Mouse (Mus musculus) heart, postnatal 36 days (tissue): Measurements from ENCODE around the gene Rfc2. TPM values are rescaled to one million over a fixed set of nuclear protein-coding genes. Genes with fewer than 3 reads are reported as not detected.

Experiments
- DNase-seq, 2 experiments: peaks; one replicate each; pipeline ENCODE4 v3.0.0; 2021 to 2022
- intact Hi-C: fragments of 180-260 bp; cut with DNase I; formaldehyde crosslinking; loops from one replicate; pipeline ENCODE4 v1.15.1; 2025
- total RNA-seq, 2 experiments: library from RNA; stranded (reverse); gene quantifications; 2 replicates each; pipeline ENCODE4 v1.2.3; 2021

Gene Rfc2
- total RNA-seq, 2 experiments from 2014 or later: 23.4 to 23.9 TPM

DNA sequence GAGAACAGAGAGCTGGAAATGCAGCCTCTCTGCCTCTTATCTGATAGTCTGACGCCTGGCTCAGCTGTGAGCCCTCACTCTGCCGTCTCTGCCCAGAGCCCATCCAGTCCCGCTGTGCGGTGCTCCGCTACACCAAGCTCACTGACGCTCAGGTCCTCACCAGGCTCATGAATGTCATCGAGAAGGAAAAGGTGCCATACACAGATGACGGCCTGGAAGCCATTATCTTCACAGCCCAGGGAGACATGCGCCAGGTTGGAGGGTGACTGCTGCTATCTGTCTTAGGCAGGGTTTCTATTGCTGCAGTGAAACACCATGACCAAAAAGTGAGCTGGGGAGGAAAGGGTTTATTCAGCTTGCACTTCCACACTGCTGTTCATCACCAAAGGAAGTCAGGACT is 11.9 kb downstream of the Rfc2 start:
- intact Hi-C loops: no loop called here
- no peak for DNase-seq

DNA sequence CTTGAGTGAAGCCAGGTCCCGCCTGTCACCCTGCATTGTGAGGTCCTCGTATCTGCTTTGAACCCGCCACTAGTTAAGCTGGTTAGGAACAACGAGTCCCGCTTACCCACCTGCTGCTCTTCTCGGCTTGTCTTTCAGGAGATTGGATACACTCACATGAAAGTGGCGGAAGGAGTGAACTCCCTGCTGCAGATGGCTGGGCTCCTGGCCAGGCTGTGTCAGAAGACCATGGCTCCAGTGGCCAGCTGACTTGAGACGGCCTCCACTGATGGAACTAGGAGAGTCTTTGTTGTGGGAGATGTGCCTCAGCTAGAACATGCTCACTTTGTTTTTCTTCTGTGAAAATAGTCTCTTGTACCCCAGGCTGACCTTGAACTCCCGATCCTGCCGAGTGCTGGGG is 16.5 kb downstream of the Rfc2 start:
- intact Hi-C loops: no loop called here
- peak in 1 of 2 experiments; percentile 29 for DNase-seq

DNA sequence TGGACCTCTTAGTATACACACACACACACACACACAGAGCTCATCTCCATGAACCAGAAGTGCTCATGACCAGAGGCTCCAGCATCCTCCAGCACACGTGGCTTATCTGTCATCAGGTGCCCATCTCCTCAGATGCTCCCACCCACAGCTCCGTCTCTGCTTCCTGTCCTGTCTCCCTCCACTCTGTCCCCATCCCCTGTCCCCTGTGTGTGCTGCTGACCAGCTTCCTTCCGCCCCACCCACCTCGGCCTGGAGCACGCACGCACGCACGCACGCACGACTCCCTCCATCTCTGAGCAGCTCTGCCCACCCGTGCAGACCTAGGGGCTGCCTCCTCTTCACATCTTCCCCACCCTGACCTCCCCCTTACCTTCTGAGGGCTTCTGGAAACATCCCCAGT is 23.2 kb downstream of the Rfc2 start:
- no peak for DNase-seq
- intact Hi-C loops: no loop called here

DNA sequence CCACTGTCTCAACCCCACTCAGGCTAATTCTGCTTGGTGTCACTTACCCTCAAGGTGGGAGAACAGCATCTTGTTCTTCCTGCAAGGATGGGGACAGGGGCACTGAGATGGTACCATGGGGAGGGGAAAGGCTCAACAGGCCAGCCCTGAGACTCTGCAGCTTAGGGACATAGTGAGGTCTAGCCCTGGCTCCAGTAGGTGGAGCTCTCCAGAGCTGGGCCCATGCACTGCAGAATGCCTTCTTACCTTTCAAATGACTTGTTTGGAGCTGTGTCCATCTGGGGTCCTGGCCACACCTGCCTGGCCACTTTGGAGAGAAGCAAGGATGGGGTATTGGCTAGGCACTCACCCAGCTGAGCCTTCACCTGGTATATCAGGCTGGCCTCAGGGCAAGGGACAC is 25.1 kb downstream of the Rfc2 start:
- intact Hi-C loops: no loop called here

DNA sequence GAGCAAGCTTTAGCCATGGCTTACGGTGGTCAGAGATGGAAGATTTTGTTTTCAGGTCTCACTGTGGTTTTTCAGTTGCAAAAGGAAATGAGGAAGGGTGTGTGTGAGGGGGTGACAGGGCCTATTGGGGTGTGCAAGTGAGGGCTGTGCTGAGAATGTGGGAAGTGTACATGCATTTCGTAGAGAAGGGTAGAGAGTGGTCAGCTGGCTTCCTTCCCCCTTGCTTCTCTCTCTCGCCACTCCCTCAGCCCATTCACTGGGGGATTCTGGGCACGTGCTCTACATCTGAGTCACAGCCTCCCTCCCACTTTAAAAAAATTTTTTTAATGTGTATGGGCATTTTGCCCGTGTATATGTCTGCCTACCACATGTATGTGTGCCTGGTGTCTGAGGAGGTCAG is 26.0 kb downstream of the Rfc2 start:
- intact Hi-C loops: no loop called here
- no peak for DNase-seq

More for the DNA sequence above, 25.1 kb downstream of the Rfc2 start:
- no peak for DNase-seq

DNA sequence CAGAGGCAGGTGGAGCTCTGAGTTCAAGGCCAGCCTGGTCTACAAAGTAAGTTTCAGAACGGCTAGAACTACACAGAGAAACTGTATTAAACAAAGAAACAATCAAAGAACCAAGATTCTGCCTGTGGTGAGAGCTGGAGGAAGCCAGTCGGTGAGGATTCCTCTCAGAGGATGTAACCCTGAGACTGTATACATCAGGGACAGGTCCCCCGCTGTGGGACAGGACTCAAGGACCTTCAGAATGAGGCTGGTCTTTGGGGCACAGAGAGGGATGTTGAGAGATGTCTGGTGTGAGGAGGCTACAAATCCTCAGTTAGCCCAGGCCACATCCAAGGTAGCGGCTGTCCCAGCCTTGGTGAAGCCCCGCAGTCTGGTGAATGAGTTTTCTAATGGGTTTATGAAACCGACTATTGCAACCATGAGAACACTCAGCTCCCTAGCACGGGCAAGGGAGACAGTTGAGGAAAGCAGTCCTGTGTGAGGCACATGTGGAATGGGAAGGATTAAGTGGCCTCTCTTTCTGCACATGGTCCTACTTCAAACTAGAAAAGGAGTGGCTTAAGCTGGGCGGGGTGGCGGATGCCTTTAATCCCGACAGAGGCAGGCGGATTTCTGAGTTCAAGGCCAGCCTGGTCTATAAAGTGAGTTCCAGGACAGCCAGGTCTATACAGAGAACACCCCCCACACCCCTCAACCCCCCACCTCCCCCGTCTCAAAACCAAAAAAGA is 28.9 kb downstream of the Rfc2 start:
- DNase-seq: no peak
- intact Hi-C loops: no loop called here

DNA sequence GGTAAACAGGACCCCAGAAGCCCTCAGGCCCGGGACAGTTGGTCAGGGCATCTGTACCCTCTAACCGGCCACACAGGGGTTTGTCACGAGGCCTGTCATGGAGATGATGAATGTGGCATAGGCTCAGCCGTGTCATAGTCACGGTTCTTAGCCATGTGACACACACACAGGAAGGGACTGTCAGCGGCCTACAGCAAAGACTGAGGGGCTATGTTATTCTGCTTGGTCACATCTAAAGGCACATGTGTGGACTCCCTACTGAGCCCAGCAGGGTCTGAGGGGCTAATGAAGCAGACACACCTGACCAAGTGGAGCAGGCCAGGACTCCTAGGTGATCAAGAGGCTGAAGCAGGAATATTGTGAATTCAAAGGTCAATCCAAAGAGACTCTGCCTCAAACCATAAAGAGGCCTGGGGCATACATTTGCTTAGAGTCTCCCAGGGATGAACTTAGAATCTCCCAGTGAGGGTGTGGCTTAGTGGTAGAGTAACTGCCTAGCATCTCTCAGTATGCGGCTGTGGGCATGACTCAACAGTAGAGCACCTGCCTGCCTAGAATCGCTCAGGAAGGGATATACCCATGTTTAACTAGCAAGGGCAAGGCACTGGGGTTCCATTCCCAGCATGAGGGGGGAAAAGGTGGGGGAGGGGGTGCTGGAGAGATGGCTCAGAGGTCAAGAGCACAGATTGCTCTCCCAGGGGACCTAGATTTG is 30.8 kb downstream of the Rfc2 start:
- DNase-seq: no peak
- intact Hi-C loops: no loop called here

DNA sequence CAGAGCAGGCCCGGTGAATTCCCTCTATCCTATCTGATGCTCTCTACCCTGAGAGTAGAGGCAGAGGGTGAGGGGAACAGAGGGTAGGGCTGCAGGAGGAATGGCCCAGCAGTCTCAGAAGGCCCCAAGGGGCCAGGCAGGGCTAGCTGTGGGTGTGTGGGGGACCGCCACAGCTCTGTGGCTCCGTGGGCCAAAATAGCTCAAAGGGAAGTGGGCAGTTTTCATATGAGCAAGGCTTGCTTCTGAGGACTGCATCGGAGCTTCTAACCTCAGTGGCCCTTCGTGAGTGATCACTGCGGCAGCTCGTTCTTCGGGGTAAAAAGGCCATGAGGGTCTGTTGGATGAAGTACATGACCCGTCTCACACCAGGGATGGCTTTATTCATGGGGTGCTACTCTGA is 32.6 kb downstream of the Rfc2 start:
- intact Hi-C loops: no loop called here
- DNase-seq: no peak

DNA sequence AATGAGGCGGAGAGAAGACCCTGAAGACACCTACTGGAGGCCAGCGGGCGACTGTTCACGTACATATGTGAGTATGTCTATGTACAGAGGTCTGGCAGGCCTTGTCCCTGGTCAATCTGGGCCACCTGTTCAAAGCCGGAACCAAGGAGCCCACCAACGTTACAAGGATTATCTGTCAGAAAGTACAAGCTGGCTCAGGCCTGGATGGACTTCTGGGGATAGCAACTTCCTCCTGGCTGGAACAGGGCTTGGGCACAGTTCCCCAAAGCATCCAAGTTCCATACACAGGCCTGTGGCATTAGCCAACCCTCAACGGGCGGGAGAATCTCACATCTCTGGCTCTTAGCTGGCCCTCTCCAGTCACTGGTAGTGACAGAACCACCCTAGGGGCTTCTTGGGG is 33.1 kb downstream of the Rfc2 start:
- no peak for DNase-seq
- intact Hi-C loops: no loop called here

DNA sequence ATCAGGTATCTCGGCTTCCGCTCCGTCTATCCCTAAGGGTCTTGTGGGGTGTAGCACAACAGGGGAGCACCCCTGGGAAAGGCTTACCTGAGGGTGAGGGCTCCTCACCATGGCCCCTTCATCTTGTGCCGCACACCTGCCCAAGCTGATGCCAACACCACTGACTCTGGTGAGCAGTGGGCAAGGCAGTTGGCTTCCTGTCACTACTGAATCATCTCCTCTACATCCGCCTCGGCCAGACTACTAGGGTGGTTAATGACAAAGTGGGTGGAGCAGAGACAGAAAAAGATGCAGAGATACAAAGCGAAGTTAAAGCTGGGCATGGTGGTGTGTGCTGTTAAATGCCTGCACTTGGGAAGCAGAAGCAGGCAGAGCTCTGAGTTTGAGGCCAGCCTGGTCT is 33.6 kb downstream of the Rfc2 start, which contains the start of gene Lat2:
Gene Lat2, minus strand, starts transcription at position 224 of the 400 bp plus-strand sequence.
- no peak for DNase-seq
- intact Hi-C loops: loop anchor here (5.0 kb wide), 1 partner anchor 87 kb away; no protein-coding TSS in a partner anchor

DNA sequence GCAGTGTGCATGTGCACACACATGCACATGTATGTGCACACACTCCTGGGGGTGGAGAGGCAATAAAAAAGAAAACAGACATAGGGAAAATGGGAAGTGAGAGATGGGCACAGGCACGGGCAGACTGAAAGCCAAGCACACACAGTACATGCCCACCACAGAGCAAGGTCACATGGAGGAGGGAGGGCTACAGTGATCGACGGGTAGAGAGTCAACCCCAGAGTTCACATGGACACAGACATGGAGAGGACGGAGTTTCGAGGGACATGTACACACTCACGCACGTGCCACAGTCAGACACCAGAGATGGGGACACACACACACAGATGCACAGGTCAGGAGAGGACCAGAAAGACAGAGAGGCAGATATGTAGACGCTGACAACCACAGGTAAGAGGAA is 34.2 kb downstream of the Rfc2 start:
- intact Hi-C loops: loop anchor here (5.0 kb wide), 1 partner anchor 87 kb away; no protein-coding TSS in a partner anchor
- no peak for DNase-seq

DNA sequence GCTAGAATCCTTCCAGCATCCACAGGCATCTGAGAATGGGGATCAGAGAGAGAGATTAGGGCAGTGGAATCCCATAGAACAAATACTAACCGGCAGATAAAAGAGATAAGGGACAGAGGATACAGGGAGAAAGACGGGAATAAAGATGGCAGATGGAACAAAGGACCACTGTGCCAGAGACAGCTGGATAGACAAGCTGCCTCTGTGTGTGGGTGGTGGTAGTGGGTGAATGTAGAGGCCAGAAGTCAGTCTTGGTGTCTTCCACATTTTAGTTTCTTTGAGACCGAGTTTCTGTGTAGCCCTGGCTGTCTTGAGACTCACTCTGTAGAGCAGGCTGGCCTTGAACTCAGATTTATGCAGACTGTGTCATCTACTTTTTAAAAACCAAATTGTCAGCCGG is 34.6 kb downstream of the Rfc2 start:
- no peak for DNase-seq
- intact Hi-C loops: loop anchor here (2.0 to 5.0 kb wide), 2 partner anchors 87 to 121 kb away; no protein-coding TSS in a partner anchor

DNA sequence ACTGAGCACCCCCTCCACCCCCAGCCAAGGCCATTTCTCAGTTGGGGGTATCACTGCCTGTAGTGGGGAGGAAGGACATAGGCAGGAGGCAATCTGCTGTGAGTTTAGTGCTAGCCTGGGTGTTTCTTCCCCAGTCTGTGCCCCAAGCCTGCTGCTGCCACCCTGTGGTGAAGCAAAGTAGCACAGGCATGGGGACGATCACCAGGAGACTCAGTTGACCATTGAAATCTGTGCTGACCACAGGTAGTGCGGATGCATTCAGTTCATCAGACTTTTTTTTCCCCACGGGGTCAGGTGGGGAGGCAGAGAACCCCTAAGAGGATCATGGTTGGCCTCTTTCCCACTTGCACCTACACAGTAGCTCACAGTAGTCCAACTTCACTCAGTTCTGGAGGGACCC is 35.9 kb downstream of the Rfc2 start:
- intact Hi-C loops: loop anchor here (2.0 to 5.0 kb wide), 2 partner anchors 85 to 122 kb away; no protein-coding TSS in a partner anchor
- peak; percentile 68 to 82 for DNase-seq

DNA sequence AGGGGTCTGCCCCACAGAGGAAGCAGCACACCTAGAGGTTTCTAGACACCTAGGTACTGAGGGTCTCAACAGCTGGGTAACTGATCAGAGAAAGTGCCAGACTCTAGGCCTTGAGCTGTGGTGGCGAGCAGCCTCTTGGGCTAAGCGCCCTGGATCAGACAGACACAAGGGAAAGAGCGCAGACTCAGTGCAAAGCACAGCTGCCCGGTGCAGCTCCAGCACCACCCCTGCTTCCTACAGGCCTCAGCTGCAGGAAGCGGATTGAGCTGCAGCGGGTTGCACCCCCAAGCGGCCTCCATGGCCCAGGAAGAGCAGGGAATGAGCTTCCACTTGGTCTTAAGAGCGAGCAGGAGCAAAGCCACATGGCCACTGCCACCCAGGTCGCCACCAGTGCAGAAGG is 39.3 kb downstream of the Rfc2 start:
- no peak for DNase-seq
- intact Hi-C loops: no loop called here

DNA sequence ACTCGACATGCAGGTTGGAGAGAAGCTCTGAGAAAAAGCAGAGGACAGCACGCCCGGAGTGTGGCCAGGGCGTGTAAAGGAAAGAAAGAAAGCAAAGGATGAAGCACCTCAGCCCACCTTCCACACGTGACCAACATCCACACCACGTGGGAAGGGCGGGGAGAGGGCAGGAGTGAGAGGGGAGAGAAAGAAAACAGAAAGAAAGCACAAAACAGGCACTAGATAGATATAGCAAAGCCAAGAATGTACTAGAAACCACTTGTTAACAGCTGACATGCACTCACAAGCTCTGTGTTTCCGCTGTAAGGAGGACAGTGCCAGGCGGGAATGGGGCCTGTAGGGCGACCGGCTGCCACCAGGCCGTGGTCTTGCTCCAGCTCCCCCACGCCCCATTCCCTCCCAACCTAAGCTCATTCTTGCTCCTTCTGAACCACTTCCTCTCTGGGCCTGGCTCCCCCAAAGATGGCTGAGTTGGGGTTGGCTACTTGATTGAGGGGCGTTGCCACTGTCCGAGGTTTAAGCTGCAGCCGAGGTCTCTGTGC is 40.0 kb downstream of the Rfc2 start:
- intact Hi-C loops: no loop called here
- no peak for DNase-seq

DNA sequence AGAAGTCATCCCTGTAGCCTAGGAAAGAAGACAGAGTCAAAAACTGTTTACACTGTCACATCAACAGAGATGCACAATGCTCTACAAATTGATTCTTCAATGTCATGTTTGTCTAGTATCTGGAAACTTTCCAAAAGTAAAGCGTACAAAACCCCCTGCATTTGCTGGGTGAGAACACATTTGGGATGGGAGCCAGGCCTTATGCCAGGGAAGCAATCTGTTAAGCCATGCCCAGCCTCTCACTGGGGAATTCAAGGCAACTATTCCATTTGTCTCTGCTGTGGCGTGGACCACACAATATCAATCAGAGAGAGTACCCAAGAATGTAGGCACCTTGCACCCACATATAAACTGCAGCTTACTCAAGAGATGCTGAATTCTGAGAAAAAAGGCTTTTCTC is 40.9 kb downstream of the Rfc2 start:
- intact Hi-C loops: no loop called here
- DNase-seq: no peak

DNA sequence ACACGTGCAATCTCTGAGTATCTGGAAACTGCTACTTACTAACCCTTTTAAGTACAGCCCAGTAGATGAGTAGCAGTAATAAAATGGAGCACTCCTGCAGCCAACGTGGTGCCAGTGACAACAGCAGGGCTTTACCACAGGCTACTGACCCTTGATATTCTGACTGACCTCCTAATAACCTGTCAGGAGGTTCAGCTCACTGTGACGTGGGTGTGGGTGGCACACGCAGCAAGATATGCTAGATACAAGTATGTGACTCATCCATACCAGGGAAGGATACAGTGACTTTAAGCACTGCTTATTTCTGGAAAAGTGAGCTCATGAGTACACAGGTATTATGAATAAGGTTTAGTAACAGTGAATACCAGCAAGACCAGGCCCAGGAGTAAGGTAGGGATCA is 48.3 kb downstream of the Rfc2 start:
- intact Hi-C loops: no loop called here
- no peak for DNase-seq

DNA sequence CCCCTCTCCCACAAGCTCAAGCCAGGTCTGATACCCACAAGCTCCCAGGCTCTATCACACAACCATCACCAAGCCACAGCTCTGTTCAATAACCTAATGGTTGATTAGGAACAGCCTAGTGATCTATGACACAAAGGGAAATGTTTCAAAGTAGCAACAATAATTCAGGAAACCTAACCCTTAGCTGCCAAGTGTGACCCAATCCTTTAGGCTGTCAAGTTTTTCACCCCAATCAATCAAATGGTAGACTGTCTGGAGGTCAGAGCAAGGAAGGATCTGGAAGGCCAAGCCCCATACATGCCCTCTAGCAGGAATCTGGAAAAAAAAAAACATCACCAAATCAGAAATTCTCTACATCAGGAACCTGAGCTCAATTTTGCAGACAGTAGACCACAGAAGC is 49.7 kb downstream of the Rfc2 start:
- intact Hi-C loops: no loop called here

DNA sequence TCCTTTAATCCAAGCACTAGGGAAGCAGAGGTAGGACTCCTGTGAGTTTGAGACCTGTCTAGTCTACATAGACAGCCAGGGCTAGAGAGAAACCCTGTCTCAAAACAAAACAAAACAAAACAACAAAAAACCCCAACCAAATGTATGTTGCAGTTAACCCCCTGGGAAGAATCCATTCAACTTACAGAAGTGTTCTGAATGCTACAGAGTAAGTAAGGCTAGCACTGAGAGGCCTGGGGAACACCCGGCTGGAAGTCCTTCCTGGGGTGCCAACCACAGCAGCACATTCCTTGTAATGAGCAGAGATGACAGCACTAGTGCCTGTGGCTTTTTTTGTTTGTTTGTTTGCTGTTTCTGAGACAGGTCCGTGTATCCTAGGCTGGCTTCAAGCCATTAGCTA is 51.7 kb downstream of the Rfc2 start:
- DNase-seq: no peak
- intact Hi-C loops: no loop called here

More for the DNA sequence above, 49.7 kb downstream of the Rfc2 start:
- no peak for DNase-seq

DNA sequence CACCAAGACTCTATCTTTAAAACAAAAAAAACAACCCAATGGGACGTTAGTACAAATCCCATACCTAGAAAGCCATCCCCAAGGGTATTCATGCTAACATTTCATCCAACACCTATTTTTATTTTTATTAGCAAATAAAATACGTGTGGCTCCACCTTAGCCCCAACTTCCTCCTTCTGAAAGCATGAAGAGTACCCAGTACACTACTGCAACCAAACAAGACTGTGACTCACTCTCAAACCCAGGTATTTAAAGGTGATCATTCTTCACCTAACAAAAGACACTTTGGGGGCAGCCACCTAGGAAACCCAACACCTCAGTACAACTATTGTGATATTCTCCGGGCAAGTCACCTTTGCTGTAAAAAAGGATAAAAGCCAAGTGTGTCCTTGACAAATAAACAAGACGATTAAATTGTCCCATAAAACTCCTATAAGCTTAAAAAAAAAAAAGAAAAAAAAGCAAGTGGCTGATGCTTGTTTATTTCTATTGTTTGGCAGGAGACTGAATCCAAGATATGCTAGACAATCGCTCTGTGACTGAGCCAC is 56.7 kb downstream of the Rfc2 start:
- no peak for DNase-seq
- intact Hi-C loops: no loop called here

DNA sequence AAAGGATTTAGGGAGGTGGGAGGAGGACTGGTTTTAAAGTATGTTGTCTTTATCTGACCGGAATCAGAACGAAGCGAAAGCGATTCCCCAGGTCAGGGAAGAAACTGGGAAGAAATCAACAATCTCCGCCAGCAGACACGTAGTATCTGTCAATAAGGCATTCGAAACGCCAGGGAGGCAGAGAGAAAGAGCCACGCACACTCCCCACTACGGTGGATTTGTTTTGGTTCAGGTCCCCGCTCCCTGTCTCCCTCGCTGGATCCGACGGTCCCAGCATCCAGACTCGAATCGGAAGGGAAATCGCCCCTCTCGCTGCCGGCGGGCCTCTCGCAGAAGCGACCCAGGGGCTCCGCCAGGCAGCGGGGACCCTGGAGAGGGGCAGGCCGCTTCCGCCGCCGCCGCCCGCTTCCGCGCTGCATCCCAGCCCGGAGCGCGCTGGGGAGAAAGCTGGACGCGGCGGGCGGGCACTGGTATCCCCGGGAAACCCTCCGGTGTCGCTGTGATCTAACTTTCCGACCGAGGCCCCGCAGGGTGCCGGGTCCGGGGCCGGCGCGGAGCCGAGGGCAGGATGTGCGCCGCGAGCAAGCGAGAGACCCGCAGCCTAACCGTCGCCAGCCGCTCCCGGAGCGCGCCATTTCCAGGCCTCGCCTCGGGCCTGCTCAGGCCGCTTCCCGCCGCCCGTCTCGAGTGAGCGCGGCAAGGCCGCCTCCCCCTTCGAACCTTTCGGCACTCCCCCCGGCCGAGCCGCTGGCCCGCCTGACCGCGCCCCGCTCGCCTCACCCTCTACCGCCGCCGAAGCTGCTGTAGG is 57.5 kb downstream of the Rfc2 start:
- intact Hi-C loops: no loop called here
- DNase-seq: no peak
